Mouse (Mus musculus): Measurements from ENCODE around the gene Hirip3. TPM values are rescaled to one million over a fixed set of nuclear protein-coding genes. Genes with fewer than 3 reads are reported as not detected.

Gene Hirip3
- polyA plus RNA-seq (2012; rRNA removed) = 58.3 and 79.1 TPM in 2 replicates

DNA sequence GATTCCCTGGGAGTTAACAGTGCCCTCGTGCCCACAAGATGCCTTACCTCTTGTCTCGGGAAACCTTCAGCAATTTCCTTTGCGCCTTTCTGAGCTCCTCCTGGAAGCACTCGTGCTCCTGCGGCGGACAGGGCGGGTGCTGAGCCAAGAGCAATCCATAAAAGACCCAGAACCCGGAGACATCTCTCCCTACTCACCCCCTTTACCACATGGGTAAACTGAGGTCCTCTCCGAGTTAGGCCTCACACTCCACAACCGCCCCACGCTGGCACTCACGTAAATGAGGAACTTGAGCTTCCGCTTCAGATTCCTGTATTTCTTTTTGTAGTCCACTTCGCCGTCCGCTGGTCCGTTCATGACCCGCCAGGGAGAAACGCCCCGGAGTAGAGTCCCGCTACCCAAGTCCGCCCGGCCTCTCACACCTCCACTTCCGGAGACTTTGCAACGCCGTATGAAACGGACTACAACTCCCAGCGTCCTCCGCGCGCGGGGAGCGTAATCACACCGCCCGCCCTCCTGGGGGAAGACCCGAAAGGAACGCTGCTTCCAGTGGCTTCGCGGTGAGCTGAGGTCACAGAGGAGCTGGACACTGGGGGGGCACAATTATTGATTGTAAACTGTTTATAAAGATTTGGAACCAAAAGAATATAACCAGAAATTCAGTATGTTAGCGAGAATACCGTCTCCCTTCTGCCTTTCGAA, at the start of gene Hirip3:
Gene Hirip3 (plus strand): TSS at position 544 of the 702 bp plus-strand sequence.

GRCm38 (mm10) chr7:126831539-126831938, 30.2 kb upstream of the Hirip3 start, which contains the start of gene 4930451I11Rik:
Gene 4930451I11Rik, minus strand, starts transcription at chr7:126831639.

GRCm38 (mm10) chr7:126847116-126847420, 14.7 kb upstream of the Hirip3 start, which contains the start of gene Doc2a:
Gene Doc2a, plus strand, starts transcription at chr7:126847416.

GRCm38 (mm10) chr7:126862147-126862784, 494 bp downstream of the Hirip3 start, which contains the start of gene Ino80e:
Gene Ino80e, minus strand, starts transcription at chr7:126862377.

DNA sequence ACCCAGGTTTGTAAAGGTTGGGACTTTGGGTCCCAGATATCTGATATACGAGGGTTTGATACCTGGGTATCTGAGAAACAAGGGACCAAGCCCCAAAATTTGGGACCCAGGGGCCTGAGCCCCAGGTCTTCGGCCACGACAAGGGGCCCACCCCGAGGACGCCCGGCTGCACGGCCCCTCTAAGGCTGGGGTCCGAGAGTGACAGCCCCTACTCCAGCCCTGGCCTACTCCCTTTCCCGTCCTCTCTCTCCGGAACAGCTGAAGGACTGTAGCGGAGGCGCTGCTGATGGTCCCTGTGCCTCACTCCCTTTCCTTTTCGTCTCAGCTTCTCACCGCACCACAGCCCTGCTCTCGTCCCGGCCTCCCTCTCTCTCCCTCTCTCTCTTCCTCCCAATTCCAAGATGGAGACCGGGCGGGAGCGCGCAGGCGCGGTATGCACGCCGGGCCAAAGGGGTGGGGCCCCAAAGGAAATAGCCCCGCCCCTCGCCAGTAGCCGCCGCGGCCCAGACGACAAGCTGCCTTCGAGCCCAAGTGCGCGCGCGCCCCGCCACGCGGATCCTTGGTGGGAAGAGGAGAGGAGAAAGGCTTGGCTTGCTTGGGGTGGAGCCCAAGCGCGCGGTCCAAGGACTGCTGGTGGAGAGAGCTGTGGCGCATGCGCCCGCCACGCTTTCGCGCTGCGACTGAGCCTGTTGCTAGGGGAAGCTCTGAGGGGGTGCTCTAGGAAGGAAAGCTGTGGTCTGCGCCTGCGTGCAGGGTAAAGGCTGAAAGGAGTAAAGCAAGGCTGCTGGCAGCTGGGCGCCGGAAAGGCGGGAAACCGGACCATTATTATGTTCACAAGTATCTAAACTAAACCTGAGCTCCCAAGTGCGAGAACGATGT, 22.8 kb downstream of the Hirip3 start, which contains the start of gene Taok2:
Gene Taok2 (minus strand): TSS at position 418 of the 879 bp plus-strand sequence.

Other genes starting within 250 kb of the Hirip3 start
- 2.1 and 2.9 TPM in 2 replicates for gene Nupr1, start 231.1 kb upstream of the Hirip3 start, polyA plus RNA-seq (2012; rRNA removed)
- gene Sgf29, start 212.7 kb upstream of the Hirip3 start, polyA plus RNA-seq (2012; rRNA removed) = 24.7 and 26.9 TPM in 2 replicates
- gene Sult1a1, start 185.5 kb upstream of the Hirip3 start, polyA plus RNA-seq (2012; rRNA removed) = 4.4 and 5.2 TPM in 2 replicates
- 33.9 and 35.2 TPM in 2 replicates for gene Bola2, start 166.6 kb upstream of the Hirip3 start, polyA plus RNA-seq (2012; rRNA removed)
- gene Slx1b, start 166.2 kb upstream of the Hirip3 start, polyA plus RNA-seq (2012; rRNA removed) = 4.6 and 4.9 TPM in 2 replicates
- 44.1 and 60.0 TPM in 2 replicates for gene Coro1a, start 154.2 kb upstream of the Hirip3 start, polyA plus RNA-seq (2012; rRNA removed)
- 28.0 and 36.0 TPM in 2 replicates for gene Mapk3, start 102.4 kb upstream of the Hirip3 start, polyA plus RNA-seq (2012; rRNA removed)
- 1.2 and 1.6 TPM in 2 replicates for gene Gdpd3, start 95.6 kb upstream of the Hirip3 start, polyA plus RNA-seq (2012; rRNA removed)
- 58.6 and 66.7 TPM in 2 replicates for gene Ypel3, start 85.0 kb upstream of the Hirip3 start, polyA plus RNA-seq (2012; rRNA removed)
- gene Tbx6, start 80.5 kb upstream of the Hirip3 start, polyA plus RNA-seq (2012; rRNA removed) = 1.0 and 1.3 TPM in 2 replicates
- gene Ppp4c, start 69.5 kb upstream of the Hirip3 start, polyA plus RNA-seq (2012; rRNA removed) = 74.0 and 86.5 TPM in 2 replicates
- gene Fam57b, start 64.3 kb upstream of the Hirip3 start, polyA plus RNA-seq (2012; rRNA removed) = 0.09 and 0.13 TPM in 2 replicates
- not detected in 2 replicates for gene 4930451I11Rik, start 30.3 kb upstream of the Hirip3 start, polyA plus RNA-seq (2012; rRNA removed)
- gene Doc2a, start 14.6 kb upstream of the Hirip3 start, polyA plus RNA-seq (2012; rRNA removed) = 0.01 and 0.03 TPM in 2 replicates
- 23.2 and 24.6 TPM in 2 replicates for gene Ino80e, start 405 bp downstream of the Hirip3 start, polyA plus RNA-seq (2012; rRNA removed)
- gene Taok2, start 22.7 kb downstream of the Hirip3 start, polyA plus RNA-seq (2012; rRNA removed) = 15.6 and 17.1 TPM in 2 replicates
- gene Tmem219, start 60.9 kb downstream of the Hirip3 start, polyA plus RNA-seq (2012; rRNA removed) = 9.6 and 10.9 TPM in 2 replicates
- 4.2 and 4.6 TPM in 2 replicates for gene Kctd13, start 66.9 kb downstream of the Hirip3 start, polyA plus RNA-seq (2012; rRNA removed)
- gene Asphd1, start 87.6 kb downstream of the Hirip3 start, polyA plus RNA-seq (2012; rRNA removed) = not detected in 2 replicates
- gene Sez6l2, start 88.6 kb downstream of the Hirip3 start, polyA plus RNA-seq (2012; rRNA removed) = 0.18 and 0.26 TPM in 2 replicates
- gene Cdipt, start 113.9 kb downstream of the Hirip3 start, polyA plus RNA-seq (2012; rRNA removed) = 29.7 and 37.0 TPM in 2 replicates
- 0.23 and 0.35 TPM in 2 replicates for gene Cdiptos, start 114.1 kb downstream of the Hirip3 start, polyA plus RNA-seq (2012; rRNA removed)
- 4.0 and 4.7 TPM in 2 replicates for gene Mvp, start 152.6 kb downstream of the Hirip3 start, polyA plus RNA-seq (2012; rRNA removed)
- 0.08 TPM in 1 of 2 replicates, not detected in the other for gene Pagr1b, start 154.5 kb downstream of the Hirip3 start, polyA plus RNA-seq (2012; rRNA removed)
- gene Pagr1a, start 155.4 kb downstream of the Hirip3 start, polyA plus RNA-seq (2012; rRNA removed) = 10.6 and 17.2 TPM in 2 replicates
- 12.4 and 21.2 TPM in 2 replicates for gene Gm42742, start 159.1 kb downstream of the Hirip3 start, polyA plus RNA-seq (2012; rRNA removed)
- 0.12 and 0.26 TPM in 2 replicates for gene Prrt2, start 159.2 kb downstream of the Hirip3 start, polyA plus RNA-seq (2012; rRNA removed)
- gene Maz, start 165.1 kb downstream of the Hirip3 start, polyA plus RNA-seq (2012; rRNA removed) = 84.8 and 98.3 TPM in 2 replicates
- gene Kif22, start 180.5 kb downstream of the Hirip3 start, polyA plus RNA-seq (2012; rRNA removed) = 58.9 and 63.9 TPM in 2 replicates
- gene Zg16, start 225.4 kb downstream of the Hirip3 start, polyA plus RNA-seq (2012; rRNA removed) = 0.08 TPM in 1 of 2 replicates, not detected in the other
- gene AI467606, start 229.4 kb downstream of the Hirip3 start, polyA plus RNA-seq (2012; rRNA removed) = 4.3 and 5.9 TPM in 2 replicates

All from liver, embryonic 14 days (tissue).